Mouse (Mus musculus) intestine, embryonic 16.5 days (tissue): ENCODE results near the gene Gas2l2. TPM values are rescaled to one million over a fixed set of nuclear protein-coding genes. Genes with fewer than 3 reads are reported as not detected.

ENCODE experiments used
- ATAC-seq: fragments of 200-750 bp; cut with Nextera tagmentation; 2 replicates; pipeline ENCODE4 v1.8.0; 2017; ENCODE audit warnings: moderate TSS enrichment, moderate library complexity
- H3K27ac ChIP-seq: fragments of 300-500 bp; sonication (generic); 2 replicates; pipeline ENCODE4 v1.5.1; 2014; ENCODE audit warnings: mild to moderate bottlenecking, low read length
- H3K27me3 ChIP-seq: fragments of 300-500 bp; sonication (generic); replicated peaks from 2 replicates; pipeline ENCODE4 v1.6.1; 2014; ENCODE audit warnings: low read length, control low read depth, mixed read lengths; ENCODE audit not compliant: control insufficient read depth, insufficient read depth
- H3K36me3 ChIP-seq: fragments of 300-500 bp; sonication (generic); 2 replicates; pipeline ENCODE4 v1.6.1; 2014; ENCODE audit warnings: low read length, control low read depth; ENCODE audit not compliant: control insufficient read depth, insufficient read depth
- H3K4me1 ChIP-seq: fragments of 300-500 bp; sonication (generic); 2 replicates; pipeline ENCODE4 v1.6.1; 2014; ENCODE audit warnings: low read length, control low read depth, mixed read lengths; ENCODE audit not compliant: control insufficient read depth, insufficient read depth
- H3K4me2 ChIP-seq: fragments of 300-500 bp; sonication (generic); 2 replicates; pipeline ENCODE4 v1.6.1; 2014; ENCODE audit warnings: low read depth, low read length, control low read depth
- H3K4me3 ChIP-seq: fragments of 300-500 bp; sonication (generic); 2 replicates; pipeline ENCODE4 v1.5.1; 2014; ENCODE audit warnings: mild to moderate bottlenecking, low read length
- H3K9ac ChIP-seq: fragments of 300-500 bp; sonication (generic); 2 replicates; pipeline ENCODE4 v1.6.1; 2014; ENCODE audit warnings: low read depth, low read length
- H3K9me3 ChIP-seq: fragments of 300-500 bp; sonication (generic); 2 replicates; pipeline ENCODE4 v1.6.1; 2016; ENCODE audit warnings: low read length, control low read depth; ENCODE audit not compliant: control insufficient read depth
- WGBS: fragments of 180-500 bp; shearing (Covaris S2); extraction: QIAGEN DNeasy Blood & Tissue Kit; methylation state at CpG from one replicate; pipeline ENCODE4 v1.1.7; 2014; 5-methylcytosine and 5-hydroxymethylcytosine counted together
- polyA plus RNA-seq: library from polyadenylated mRNA; unstranded; fragments of >200 nt; fragmentation: Nextera tagmentation; extraction: Ambion mirVana; gene quantifications from 2 replicates; pipeline ENCODE4 v1.2.1, GENCODE M21; 2015

The Gas2l2 gene
- polyA plus RNA-seq, 1 experiment from 2014 or later: 0.13 TPM

DNA sequence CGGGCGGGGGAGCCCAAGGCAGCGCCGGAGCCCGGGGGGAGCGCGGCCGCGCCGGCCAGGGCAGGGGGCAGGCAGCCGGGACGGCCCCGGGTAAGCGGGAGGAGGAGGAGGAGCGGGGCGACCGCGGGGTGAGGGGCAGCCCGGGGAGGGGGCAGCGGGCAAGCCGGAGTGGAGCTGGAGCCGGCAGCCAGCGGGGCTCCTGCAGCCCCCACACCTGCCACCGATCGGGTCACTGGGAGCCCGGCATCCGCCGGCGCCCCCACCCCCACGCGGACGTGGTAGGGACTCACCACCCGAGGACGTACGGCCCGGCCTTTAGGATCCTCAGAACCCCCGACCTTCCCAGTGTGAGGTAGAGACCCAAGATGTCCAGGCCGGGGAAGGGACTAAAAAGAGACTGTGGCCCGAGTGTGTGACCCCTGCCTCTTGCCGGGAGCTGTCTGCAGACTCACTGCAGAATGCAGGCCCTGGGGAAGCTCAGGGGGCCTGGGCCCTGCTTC is 19.4 kb downstream of the Gas2l2 start:
- Histone ChIP-seq H3K27ac (no peak overlapping the region), H3K4me2 (peak overlapping the region; percentile 98), H3K4me3 (peak overlapping the region; percentile 67), H3K9me3 (no peaks in the 10 kb centered on the region), H3K27me3 (no peaks in the 10 kb centered on the region), H3K4me1 (peaks cover 11% of the 10 kb centered on the region), H3K9ac (peak overlapping the region; percentile 74), H3K36me3 (no peaks in the 10 kb centered on the region)
- peak; percentile 13; the same call in 1 of the 2 replicates for ATAC-seq
- 2% methylated on average over 25 of the region's 40 CpGs for WGBS

DNA sequence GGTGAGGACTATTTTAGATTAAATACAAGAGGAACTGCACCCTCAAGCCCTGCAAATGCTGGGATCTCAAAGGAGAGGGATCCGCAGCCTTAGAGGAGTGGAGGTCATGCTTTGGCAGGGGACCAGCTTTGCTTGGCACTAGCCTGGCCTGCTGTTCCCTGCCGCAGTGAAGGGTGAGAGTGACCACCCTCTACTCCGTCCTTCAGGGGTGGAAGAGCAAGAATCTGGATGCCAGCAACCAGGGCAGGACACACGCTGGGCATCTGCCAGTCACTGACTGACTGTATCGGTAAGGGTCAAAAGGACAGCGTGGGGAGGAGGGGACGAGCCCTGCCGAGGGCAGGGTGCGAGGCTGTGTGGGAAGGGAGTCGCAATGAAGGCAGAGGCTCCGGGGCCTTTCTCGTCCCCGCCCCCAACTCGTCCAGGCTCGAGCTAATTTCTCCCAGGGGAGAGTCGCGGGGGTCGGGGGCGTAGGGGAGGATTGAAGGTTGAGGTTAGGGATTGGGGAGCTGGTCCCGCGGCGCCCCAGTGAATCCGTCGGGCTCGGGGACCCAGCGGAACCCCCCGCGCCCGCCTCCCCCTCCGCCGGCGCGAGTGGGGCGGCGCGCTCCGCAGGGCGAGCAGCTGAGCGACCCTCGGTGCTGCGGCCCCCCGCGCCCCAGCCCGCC is 20.0 kb downstream of the Gas2l2 start, which contains the start of gene Rasl10b:
Gene Rasl10b (plus strand): TSS at position 51 of the 668 bp plus-strand sequence.
- Histone ChIP-seq H3K36me3 (no peaks in the 10 kb centered on the region), H3K9ac (peak within 1 kb of the TSS; percentile 74), H3K4me2 (peak within 1 kb of the TSS; percentile 98), H3K4me1 (peaks cover 11% of the 10 kb centered on the region), H3K9me3 (no peaks in the 10 kb centered on the region), H3K27me3 (no peaks in the 10 kb centered on the region), H3K4me3 (peak within 1 kb of the TSS; percentile 67), H3K27ac (no peak within 1 kb of the TSS)
- peak; percentile 83 for ATAC-seq
- WGBS: 1% methylated on average over 31 of the region's 44 CpGs

DNA sequence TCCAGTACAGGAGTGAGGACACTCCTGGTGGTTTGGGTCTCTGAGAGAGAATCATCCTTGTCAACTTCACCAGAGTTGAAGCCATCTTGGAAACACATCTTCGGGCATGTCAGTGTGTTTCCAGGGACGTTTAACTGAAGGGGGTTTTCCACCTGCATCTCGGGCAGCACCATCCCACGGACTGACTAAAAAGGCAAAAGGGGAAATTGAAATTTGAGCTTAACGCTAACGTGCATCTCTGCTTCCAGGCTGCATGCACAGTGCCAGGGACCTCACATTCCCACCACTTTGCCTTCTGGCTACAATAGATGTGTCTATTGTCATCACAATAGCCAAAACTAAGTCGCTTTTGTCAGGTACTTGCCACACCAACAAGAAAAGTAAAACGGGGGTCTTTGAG is 21.0 kb downstream of the Gas2l2 start:
- WGBS: 45% methylated on average over 8 of the region's 8 CpGs

DNA sequence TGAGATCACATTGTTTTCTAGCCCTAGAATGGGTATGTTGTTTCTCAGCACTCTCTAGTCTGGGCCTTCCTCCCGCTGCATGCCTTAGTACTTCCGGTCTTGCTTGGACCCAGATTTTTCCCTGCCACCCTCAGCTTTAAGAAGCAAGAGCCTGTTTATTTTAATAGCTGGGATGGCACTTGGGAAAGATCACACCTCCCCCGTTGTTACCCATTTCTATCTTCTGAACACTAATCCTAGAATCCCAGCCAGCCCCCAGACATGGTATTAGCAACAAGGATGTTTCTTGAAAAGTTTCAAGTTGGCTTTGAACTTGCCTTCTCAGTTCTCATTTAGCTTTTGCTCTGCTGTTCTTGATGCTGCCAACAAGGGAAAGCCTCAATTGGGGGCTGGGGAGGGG is 22.9 kb downstream of the Gas2l2 start:
- Histone ChIP-seq H3K27ac (no peak overlapping the region), H3K27me3 (no peaks in the 10 kb centered on the region), H3K9ac (no peak overlapping the region), H3K4me1 (peaks cover 11% of the 10 kb centered on the region), H3K36me3 (peaks cover 5% of the 10 kb centered on the region; the same call in 1 of the 2 replicates), H3K4me3 (no peak overlapping the region), H3K9me3 (no peaks in the 10 kb centered on the region), H3K4me2 (no peak overlapping the region)
- no peak for ATAC-seq
- whole genome bisulfite sequencing: 68% methylated on average over 3 of the region's 3 CpGs

More for the DNA sequence above, 21.0 kb downstream of the Gas2l2 start:
- Histone ChIP-seq H3K36me3 (peaks cover 5% of the 10 kb centered on the region; the same call in 1 of the 2 replicates), H3K4me2 (no peak overlapping the region), H3K27me3 (no peaks in the 10 kb centered on the region), H3K4me3 (no peak overlapping the region), H3K4me1 (peaks cover 11% of the 10 kb centered on the region), H3K9me3 (no peaks in the 10 kb centered on the region), H3K27ac (no peak overlapping the region), H3K9ac (no peak overlapping the region)
- no peak for ATAC-seq

DNA sequence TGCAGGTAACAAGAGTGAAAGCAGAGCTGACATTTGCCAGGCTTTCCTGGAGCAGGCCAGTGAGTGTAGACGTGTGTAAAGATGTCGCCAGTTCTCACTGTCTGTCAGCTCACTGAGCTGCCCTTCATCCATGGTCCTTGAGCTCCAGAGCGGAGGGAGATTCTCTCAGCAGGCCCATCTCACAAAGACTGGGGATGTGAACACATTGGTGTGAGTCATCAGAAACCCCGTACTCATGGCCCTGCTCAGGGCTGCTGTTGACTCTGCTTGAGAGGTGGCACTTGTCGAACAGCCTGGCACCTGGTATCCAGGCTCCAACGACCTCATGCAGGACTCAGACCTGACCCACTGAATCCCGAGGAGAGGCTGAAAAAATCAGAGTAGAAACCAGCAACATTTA is 25.5 kb downstream of the Gas2l2 start:
- peaks cover 5% of the 10 kb centered on the region; the same call in 1 of the 2 replicates for H3K36me3 ChIP-seq
- no peak overlapping the region for H3K27ac ChIP-seq
- no peak overlapping the region for H3K4me2 ChIP-seq
- H3K9ac ChIP-seq: no peak overlapping the region
- no peak for ATAC-seq
- no peaks in the 10 kb centered on the region for H3K27me3 ChIP-seq
- no peak overlapping the region for H3K4me3 ChIP-seq
- H3K9me3 ChIP-seq: no peaks in the 10 kb centered on the region
- H3K4me1 ChIP-seq: no peaks in the 10 kb centered on the region
- 81% methylated on average over 7 of the region's 7 CpGs for WGBS

DNA sequence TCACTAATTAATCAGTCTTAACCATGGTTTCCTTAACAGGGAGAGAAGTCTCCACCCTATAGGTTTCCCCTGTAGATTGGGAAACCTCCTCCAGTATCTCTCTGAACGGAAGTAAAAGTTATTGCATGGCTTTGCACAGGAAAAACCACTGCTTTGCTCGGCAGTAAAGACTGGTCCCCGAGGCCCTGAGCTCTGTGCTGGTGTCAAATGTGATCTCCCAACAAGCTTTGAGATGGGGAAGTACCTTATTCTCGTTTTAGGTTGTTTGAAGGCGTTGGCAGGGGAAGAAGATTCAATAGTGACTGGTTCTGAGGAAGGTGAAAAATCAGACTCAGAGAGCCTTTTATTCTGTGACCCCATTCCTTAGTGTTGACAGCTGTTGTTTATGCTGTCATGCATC is 30.5 kb downstream of the Gas2l2 start:
- Histone ChIP-seq H3K27me3 (no peaks in the 10 kb centered on the region), H3K27ac (no peak overlapping the region), H3K4me1 (no peaks in the 10 kb centered on the region), H3K36me3 (peaks cover 6% of the 10 kb centered on the region; the same call in 1 of the 2 replicates), H3K9ac (no peak overlapping the region), H3K4me2 (no peak overlapping the region), H3K4me3 (no peak overlapping the region), H3K9me3 (no peaks in the 10 kb centered on the region)
- 84% methylated on average over 5 of the region's 5 CpGs for WGBS
- no peak for ATAC-seq

DNA sequence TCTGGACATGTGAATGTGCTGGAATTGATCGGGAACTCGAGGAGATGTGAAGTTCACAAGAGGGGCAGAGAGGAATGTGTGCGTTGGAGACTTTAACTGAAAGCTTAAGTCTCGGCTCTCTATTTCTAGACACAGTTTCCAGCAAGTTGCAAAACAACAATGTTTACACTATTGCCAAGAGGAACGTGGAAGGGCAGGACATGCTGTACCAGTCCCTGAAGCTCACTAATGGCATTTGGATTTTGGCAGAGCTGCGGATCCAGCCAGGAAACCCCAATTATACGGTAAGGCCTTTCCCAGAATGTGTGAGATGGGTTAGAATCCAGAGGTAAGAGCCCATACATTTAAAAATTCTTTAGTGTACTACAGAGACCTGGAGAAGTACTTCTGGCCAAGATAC is 31.6 kb downstream of the Gas2l2 start:
- no peak overlapping the region for H3K9ac ChIP-seq
- no peak overlapping the region for H3K4me3 ChIP-seq
- WGBS: 87% methylated on average over 7 of the region's 7 CpGs
- no peaks in the 10 kb centered on the region for H3K4me1 ChIP-seq
- H3K27ac ChIP-seq: no peak overlapping the region
- no peak for ATAC-seq
- peaks cover 3% of the 10 kb centered on the region; the same call in 1 of the 2 replicates for H3K36me3 ChIP-seq
- no peaks in the 10 kb centered on the region for H3K27me3 ChIP-seq
- H3K9me3 ChIP-seq: no peaks in the 10 kb centered on the region
- H3K4me2 ChIP-seq: no peak overlapping the region

DNA sequence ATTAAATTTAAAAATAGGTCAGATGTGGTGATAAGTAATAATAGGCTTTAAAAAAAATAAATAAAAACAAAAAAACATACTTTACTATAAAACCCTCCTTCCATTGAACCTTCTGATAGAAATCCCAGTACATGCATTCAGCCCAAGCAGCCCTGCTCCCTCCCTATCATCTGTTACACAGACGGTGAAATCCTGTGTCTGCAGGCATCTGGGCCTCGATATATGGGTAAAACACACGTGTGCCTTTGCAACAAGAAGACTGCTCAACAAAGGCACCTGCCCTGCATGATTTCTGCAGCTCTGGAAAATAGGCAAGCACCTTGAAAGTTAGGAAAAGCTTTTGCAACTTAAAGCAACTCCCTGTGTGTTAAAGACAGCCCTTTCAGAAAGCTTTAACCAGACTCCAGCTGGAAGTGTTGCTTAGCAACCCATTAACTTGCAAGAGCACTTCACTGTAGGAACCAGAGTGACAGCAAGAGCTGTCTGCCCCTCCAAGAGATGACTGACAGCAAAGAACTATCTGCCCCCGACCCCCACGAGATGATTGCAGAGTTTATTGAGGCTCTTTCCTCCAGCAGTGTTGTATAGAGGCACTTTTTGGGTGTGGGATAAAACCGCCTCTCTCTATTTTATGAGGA is 34.3 kb downstream of the Gas2l2 start:
- WGBS: 55% methylated on average over 6 of the region's 6 CpGs
- ATAC-seq: no peak
- Histone ChIP-seq H3K4me2 (no peak overlapping the region), H3K27ac (no peak overlapping the region), H3K27me3 (no peaks in the 10 kb centered on the region), H3K9me3 (no peaks in the 10 kb centered on the region), H3K36me3 (peaks cover 3% of the 10 kb centered on the region; the same call in 1 of the 2 replicates), H3K4me3 (no peak overlapping the region), H3K9ac (no peak overlapping the region), H3K4me1 (no peaks in the 10 kb centered on the region)

DNA sequence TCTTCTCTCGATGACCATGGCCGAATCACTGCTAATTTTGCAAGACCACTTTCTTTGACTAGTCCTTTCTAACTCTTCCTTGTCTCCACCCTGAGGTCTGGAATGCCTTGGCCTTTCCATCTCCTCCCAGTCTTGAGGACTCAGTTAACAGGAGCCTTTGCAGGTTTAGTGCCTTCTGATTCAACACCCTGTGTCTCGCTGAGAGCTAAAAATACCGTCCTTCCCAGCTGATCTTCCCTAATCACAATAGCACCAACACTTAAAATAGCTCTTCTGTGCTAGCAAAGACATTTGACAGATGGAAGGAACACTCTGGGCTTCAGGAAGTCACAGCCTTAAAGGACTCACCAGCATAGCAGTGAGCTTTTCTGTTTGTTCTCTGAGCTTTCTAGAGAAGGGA is 36.2 kb downstream of the Gas2l2 start:
- Histone ChIP-seq H3K4me3 (no peak overlapping the region), H3K36me3 (no peaks in the 10 kb centered on the region; the same call in 1 of the 2 replicates), H3K27ac (no peak overlapping the region), H3K9ac (no peak overlapping the region), H3K4me2 (no peak overlapping the region), H3K27me3 (no peaks in the 10 kb centered on the region), H3K4me1 (no peaks in the 10 kb centered on the region), H3K9me3 (no peaks in the 10 kb centered on the region)
- no peak for ATAC-seq
- WGBS: 89% methylated on average over 4 of the region's 4 CpGs
